22 mouse cellular contexts compared by ENCODE assay signal in genomic region chr14:108334879-108335278, GRCm38 (mm10).
DNase-seq lines count a peak whose midpoint lies in the region; TF ChIP-seq lines count a peak whose summit lies in the region.
"Had no signal": no experiment of that assay in that cellular context is flagged by ENCODE, and none has a peak within 500 bp of the region (broad histone marks: within the 10 kb centered on the region; RNA-seq: fewer than 3 reads in every experiment).

No protein-coding gene starts in this region.

- H3K27ac ChIP-seq in MEL (ENCODE audit: control insufficient read depth, low read depth, low read length): no peak overlapping the region

- TF ChIP-seq POLR2A in MEL (IDR thresholded peaks at IDR 0.05; ENCODE audit: control insufficient read depth in 1 of 2, insufficient read depth in 1 of 2, low read depth in 1 of 2, low read length in 2 of 2, poor library complexity in 1 of 2): no peak

- no peaks in the 10 kb centered on the region for H3K27me3 ChIP-seq in MEL (ENCODE audit: control insufficient read depth in 1 of 2, insufficient read depth in 2 of 2, low read length in 2 of 2)
- H3K27me3 ChIP-seq: CH12.LX, Patski had no signal

- no peaks in the 10 kb centered on the region for H3K79me2 ChIP-seq in MEL (ENCODE audit: control insufficient read depth, insufficient read depth, low read length, poor library complexity)

- H3K4me1 ChIP-seq in MEL (ENCODE audit: control insufficient read depth in 1 of 2, insufficient read depth in 2 of 2, low read length in 2 of 2): no peaks in the 10 kb centered on the region

- no peaks in the 10 kb centered on the region; a peak in 1 of 4 replicates for H3K36me3 ChIP-seq in MEL (ENCODE audit: control insufficient read depth in 1 of 2, insufficient read depth in 2 of 2, low read length in 2 of 2)
- H3K36me3 ChIP-seq: G1E had no signal

- peak in 1 of 2 experiments; percentile 64; a peak in 2 of 4 replicates for TF ChIP-seq EP300 in MEL (IDR thresholded peaks at IDR 0.05; ENCODE audit: low read depth in 1 of 2, low read length in 2 of 2)

- TF ChIP-seq CTCF in MEL (IDR thresholded peaks at IDR 0.05 in 2 of 3, conservative IDR thresholded peaks at IDR 0.05 in 1 of 3; ENCODE audit: control insufficient read depth in 1 of 3, insufficient read depth in 1 of 3, low read depth in 2 of 3, low read length in 3 of 3, poor library complexity in 1 of 3, severe bottlenecking in 1 of 3): no peak

- H3K4me3 ChIP-seq in MEL (ENCODE audit: control insufficient read depth in 1 of 2, insufficient read depth in 1 of 2, low read depth in 2 of 2, low read length in 2 of 2): no peak overlapping the region

- no peak for TF ChIP-seq RAD21 in MEL (IDR thresholded peaks at IDR 0.05; ENCODE audit: low read depth, low read length)

- H3K9me3 ChIP-seq in MEL (replicated peaks; ENCODE audit: insufficient read depth, low read length): no peaks in the 10 kb centered on the region

- peak; percentile 46 for DNase-seq in 416B (ENCODE audit: low read depth)
- DNase-seq in MEL (ENCODE audit: low read depth, low spot score): peak; percentile 67
- peak; percentile 8 for DNase-seq in MEL-GATA-1-ER (ENCODE audit: extremely low read depth, low read depth)
- DNase-seq in lung, postnatal 25 days (ENCODE audit: low spot score): no peak
- no peak for DNase-seq in natural killer cell, adult 2 months (ENCODE audit: low spot score in 2 of 2)
- no peak for DNase-seq in lung, adult 18-20 months
- DNase-seq: adrenal gland, adult 2 months; adrenal gland, adult 8-10 months; adrenal gland, postnatal 10 days; adrenal gland, postnatal 14 days; adrenal gland, postnatal 25 days; adrenal gland, postnatal 36 days; B cell, adult 2 months; cerebellum, adult 11 months; cerebellum, adult 11-12 months; cerebellum, adult 18-20 months; cerebellum, adult 2 months; cerebellum, adult 8-10 months; cerebellum, adult 9-10 months had no signal

- no peak overlapping the region for H3K9ac ChIP-seq in MEL (ENCODE audit: control insufficient read depth, low read depth, low read length, poor library complexity, severe bottlenecking)

TF ChIP-seq in MEL, 35 proteins besides CTCF, POLR2A, EP300 and RAD21:
- TF ChIP-seq TCF12 (IDR thresholded peaks at IDR 0.05; ENCODE audit: low read depth, low read length): no peak
- no peak for TF ChIP-seq HCFC1 (IDR thresholded peaks at IDR 0.05; ENCODE audit: low read depth, low read length)
- TF ChIP-seq ELF1 (IDR thresholded peaks at IDR 0.05; ENCODE audit: low read depth, low read length): no peak
- TF ChIP-seq TAL1 (IDR thresholded peaks at IDR 0.05; ENCODE audit: low read length): no peak
- TF ChIP-seq ETS1 (IDR thresholded peaks at IDR 0.05; ENCODE audit: low read depth, low read length): peak; percentile 30; the same call in 1 of the 2 replicates
- TF ChIP-seq GATA1 (IDR thresholded peaks at IDR 0.05; ENCODE audit: low read depth, low read length): peak; percentile 54
- TF ChIP-seq BHLHE40 (IDR thresholded peaks at IDR 0.05; ENCODE audit: borderline replicate concordance, low read depth, low read length): peak; percentile 70; the same call in 1 of the 2 replicates

Comparison
In these comparisons a context has a peak if more than half of its experiments do, and no peak if none do; other contexts are left out.
1. DNase-seq: peak in 416B (single experiment), MEL (single experiment) and MEL-GATA-1-ER (single experiment); none in lung, postnatal 25 days (single experiment), natural killer cell, adult 2 months (0 of 2) and lung, adult 18-20 months (0 of 2).